Mouse (Mus musculus) liver, embryonic 11.5 days (tissue): ENCODE results near the gene Hnrnph2. TPM values are rescaled to one million over a fixed set of nuclear protein-coding genes. Genes with fewer than 3 reads are reported as not detected.

Experiments used
- ATAC-seq: fragments of 200-750 bp; cut with Nextera tagmentation; replicated peaks from 2 replicates; pipeline ENCODE4 v1.8.0; 2017; ENCODE audit warnings: moderate number of reproducible peaks, mild to moderate bottlenecking, moderate TSS enrichment, moderate library complexity; ENCODE audit not compliant: low FRiP score
- DNase-seq: peaks from one replicate; pipeline ENCODE4 v3.0.0-alpha.2; 2017; ENCODE audit warnings: low spot score
- H3K27ac ChIP-seq: fragments of 300-500 bp; sonication (generic); 2 replicates; pipeline ENCODE4 v1.5.1; 2014; ENCODE audit warnings: mild to moderate bottlenecking, low read depth, low read length, control low read depth
- H3K27me3 ChIP-seq: fragments of 300-500 bp; sonication (generic); replicated peaks from 2 replicates; pipeline ENCODE4 v1.6.1; 2014; ENCODE audit warnings: low read length, mixed read lengths; ENCODE audit not compliant: control insufficient read depth, insufficient read depth
- H3K36me3 ChIP-seq: fragments of 300-500 bp; sonication (generic); 2 replicates; pipeline ENCODE4 v1.6.1; 2014; ENCODE audit warnings: mild to moderate bottlenecking, low read length, moderate library complexity, mixed read lengths; ENCODE audit not compliant: control insufficient read depth, insufficient read depth
- H3K4me1 ChIP-seq: fragments of 300-500 bp; sonication (generic); replicated peaks from 2 replicates; pipeline ENCODE4 v1.6.1; 2014; ENCODE audit warnings: low read length, mixed read lengths; ENCODE audit not compliant: control insufficient read depth, insufficient read depth
- H3K4me2 ChIP-seq: fragments of 300-500 bp; sonication (generic); 2 replicates; pipeline ENCODE4 v1.6.1; 2014; ENCODE audit warnings: mild to moderate bottlenecking, control low read depth, moderate library complexity
- H3K4me3 ChIP-seq: fragments of 300-500 bp; sonication (generic); 2 replicates; pipeline ENCODE4 v1.5.1; 2014; ENCODE audit warnings: low read depth, low read length, control low read depth
- H3K9ac ChIP-seq: fragments of 300-500 bp; sonication (generic); 2 replicates; pipeline ENCODE4 v1.6.1; 2014; ENCODE audit warnings: low read depth, low read length, control low read depth
- H3K9me3 ChIP-seq: fragments of 300-500 bp; sonication (generic); 2 replicates; pipeline ENCODE4 v1.6.1; 2016; ENCODE audit warnings: low read length, inconsistent platforms, mixed read lengths; ENCODE audit not compliant: control insufficient read depth
- WGBS: fragments of 180-500 bp; shearing (Covaris S2); extraction: QIAGEN DNeasy Blood & Tissue Kit; methylation state at CpG from one replicate; pipeline ENCODE4 v1.1.7; 2014; 5-methylcytosine and 5-hydroxymethylcytosine counted together
- polyA plus RNA-seq: library from polyadenylated mRNA; unstranded; fragments of >200 nt; fragmentation: Nextera tagmentation; extraction: Ambion mirVana; gene quantifications from 2 replicates; pipeline ENCODE4 v1.2.1, GENCODE M21; 2014

Hnrnph2 gene
- polyA plus RNA-seq, 1 experiment from 2014 or later, result 134 TPM

DNA sequence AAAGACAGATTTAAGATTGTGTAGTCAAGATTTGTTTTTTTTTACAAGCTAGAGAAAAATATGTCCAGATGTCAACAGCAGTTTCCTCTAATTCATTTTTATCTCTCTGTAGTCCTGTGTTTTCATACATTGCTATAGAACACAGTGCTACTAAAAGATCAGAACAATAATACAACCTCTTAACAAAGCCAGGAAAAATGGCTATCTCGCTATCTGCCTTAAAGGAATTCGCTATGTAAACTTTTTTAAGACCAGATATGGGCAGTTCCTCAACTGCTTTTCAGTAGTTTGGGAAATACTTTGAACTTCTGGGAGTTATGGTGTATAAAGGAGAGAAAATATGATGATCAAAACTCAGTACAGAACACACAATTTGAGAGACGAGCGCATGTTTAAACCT, 22.4 kb downstream of the Hnrnph2 start:
- Histone ChIP-seq H3K27ac (no peak overlapping the region), H3K4me2 (no peak overlapping the region), H3K9me3 (no peaks in the 10 kb centered on the region), H3K4me1 (no peaks in the 10 kb centered on the region), H3K4me3 (no peak overlapping the region), H3K27me3 (no peaks in the 10 kb centered on the region), H3K36me3 (no peaks in the 10 kb centered on the region), H3K9ac (no peak overlapping the region)
- ATAC-seq (no peak), DNase-seq (no peak)
- WGBS, result 81% methylated on average over 4 of the region's 4 CpGs

DNA sequence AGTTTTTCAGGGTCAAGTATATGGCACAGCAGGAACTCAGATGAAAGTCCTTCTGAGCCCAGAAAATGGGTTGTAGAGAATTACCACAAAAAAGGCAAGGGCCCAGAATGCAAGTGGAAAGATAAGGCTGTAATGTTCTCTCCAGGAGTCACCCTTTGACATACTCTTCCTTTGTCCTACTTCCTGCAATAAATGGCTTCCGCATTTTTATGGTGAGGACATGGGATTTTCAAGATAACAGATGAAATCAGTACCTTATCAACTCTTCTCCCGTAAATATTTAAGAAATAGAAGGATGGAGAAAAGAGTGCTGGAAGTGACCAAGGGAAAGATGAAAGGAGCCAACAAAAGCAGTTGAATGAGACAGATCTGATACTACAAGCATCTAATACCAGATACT, 27.2 kb downstream of the Hnrnph2 start:
- ATAC-seq (no peak), DNase-seq (no peak)
- Histone ChIP-seq H3K4me3 (no peak overlapping the region), H3K27ac (no peak overlapping the region), H3K27me3 (no peaks in the 10 kb centered on the region; the same call in 1 of the 2 replicates), H3K36me3 (no peaks in the 10 kb centered on the region), H3K4me1 (no peaks in the 10 kb centered on the region), H3K9ac (no peak overlapping the region), H3K9me3 (no peaks in the 10 kb centered on the region), H3K4me2 (no peak overlapping the region)
- WGBS, result 59% methylated on average over 2 of the region's 2 CpGs

DNA sequence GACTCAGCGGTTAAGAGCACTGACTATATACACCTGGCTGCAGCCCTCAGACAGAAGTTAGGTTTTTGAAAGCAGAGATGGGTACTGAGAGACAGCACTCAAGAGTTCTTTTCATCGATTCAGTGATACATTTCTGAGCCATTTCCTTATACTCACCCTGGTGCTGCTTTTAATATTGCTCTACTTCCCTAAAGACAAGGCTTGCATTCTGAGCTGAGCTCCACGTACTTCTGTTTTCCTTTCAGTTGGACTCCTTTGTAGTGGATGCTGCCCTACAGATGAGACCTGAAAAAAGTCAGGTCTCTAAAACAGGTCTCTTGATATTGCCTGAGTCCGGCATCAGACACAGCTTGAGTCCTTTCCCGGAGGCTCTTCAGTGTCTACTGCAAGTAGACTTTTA, 31.7 kb downstream of the Hnrnph2 start:
- no peak for DNase-seq
- H3K9me3 ChIP-seq, result no peaks in the 10 kb centered on the region
- 79% methylated on average over 5 of the region's 5 CpGs for WGBS
- no peak overlapping the region for H3K27ac ChIP-seq
- H3K27me3 ChIP-seq, result no peaks in the 10 kb centered on the region; the same call in 1 of the 2 replicates
- H3K4me2 ChIP-seq, result no peak overlapping the region
- no peak for ATAC-seq
- H3K4me1 ChIP-seq, result no peaks in the 10 kb centered on the region
- no peaks in the 10 kb centered on the region for H3K36me3 ChIP-seq
- no peak overlapping the region for H3K9ac ChIP-seq
- no peak overlapping the region for H3K4me3 ChIP-seq

DNA sequence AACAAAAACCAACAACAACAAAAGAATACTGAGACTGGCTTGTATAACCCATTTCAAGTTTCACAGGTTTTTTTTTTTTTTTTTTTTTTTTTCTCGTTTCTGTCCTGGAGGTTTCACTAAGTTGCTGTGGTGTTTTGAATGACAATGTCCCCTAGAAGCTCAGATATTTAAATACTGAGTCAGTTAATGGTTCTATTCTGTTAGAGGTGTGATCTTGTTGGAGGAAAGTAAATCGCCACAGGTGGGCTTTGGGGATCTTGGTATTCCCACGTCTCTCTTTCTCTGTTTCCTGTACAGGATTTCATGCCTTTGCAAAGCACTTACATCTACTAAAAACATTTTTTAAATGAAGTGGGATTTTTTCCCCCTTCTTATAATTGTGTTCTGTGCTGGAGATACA, 34.1 kb downstream of the Hnrnph2 start:
- H3K27ac ChIP-seq, result no peak overlapping the region
- H3K4me2 ChIP-seq, result no peak overlapping the region
- no peak overlapping the region for H3K4me3 ChIP-seq
- no peaks in the 10 kb centered on the region for H3K4me1 ChIP-seq
- no peaks in the 10 kb centered on the region for H3K9me3 ChIP-seq
- ATAC-seq, result no peak
- H3K36me3 ChIP-seq, result no peaks in the 10 kb centered on the region
- no peak for DNase-seq
- H3K9ac ChIP-seq, result no peak overlapping the region
- no peaks in the 10 kb centered on the region; the same call in 1 of the 2 replicates for H3K27me3 ChIP-seq
- WGBS, result 61% methylated on average over 3 of the region's 3 CpGs

DNA sequence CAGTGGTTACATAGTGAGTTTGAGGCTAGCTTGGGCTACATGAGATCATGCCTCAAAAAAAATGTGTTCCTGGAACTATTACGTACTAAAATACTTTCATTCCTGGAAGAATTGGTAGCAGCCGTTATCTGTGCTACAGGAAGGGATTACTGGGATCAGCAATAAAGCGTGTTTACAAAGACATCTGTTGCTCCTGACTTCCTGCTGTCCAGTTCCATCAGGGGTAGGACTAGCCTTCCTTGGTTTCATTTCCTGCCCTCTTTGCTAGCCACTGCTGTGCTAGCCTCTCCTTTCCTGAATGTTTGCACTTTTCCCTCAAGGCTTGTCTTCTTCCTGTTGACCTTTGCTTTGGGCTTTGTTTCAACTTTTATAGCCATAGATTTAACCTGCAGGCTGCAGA, 34.9 kb downstream of the Hnrnph2 start:
- 53% methylated on average over 3 of the region's 3 CpGs for WGBS
- H3K27ac ChIP-seq, result no peak overlapping the region
- H3K27me3 ChIP-seq, result no peaks in the 10 kb centered on the region; the same call in 1 of the 2 replicates
- no peaks in the 10 kb centered on the region for H3K4me1 ChIP-seq
- H3K4me3 ChIP-seq, result no peak overlapping the region
- H3K36me3 ChIP-seq, result no peaks in the 10 kb centered on the region
- DNase-seq (no peak), ATAC-seq (no peak)
- H3K9ac ChIP-seq, result no peak overlapping the region
- no peaks in the 10 kb centered on the region for H3K9me3 ChIP-seq
- H3K4me2 ChIP-seq, result no peak overlapping the region

DNA sequence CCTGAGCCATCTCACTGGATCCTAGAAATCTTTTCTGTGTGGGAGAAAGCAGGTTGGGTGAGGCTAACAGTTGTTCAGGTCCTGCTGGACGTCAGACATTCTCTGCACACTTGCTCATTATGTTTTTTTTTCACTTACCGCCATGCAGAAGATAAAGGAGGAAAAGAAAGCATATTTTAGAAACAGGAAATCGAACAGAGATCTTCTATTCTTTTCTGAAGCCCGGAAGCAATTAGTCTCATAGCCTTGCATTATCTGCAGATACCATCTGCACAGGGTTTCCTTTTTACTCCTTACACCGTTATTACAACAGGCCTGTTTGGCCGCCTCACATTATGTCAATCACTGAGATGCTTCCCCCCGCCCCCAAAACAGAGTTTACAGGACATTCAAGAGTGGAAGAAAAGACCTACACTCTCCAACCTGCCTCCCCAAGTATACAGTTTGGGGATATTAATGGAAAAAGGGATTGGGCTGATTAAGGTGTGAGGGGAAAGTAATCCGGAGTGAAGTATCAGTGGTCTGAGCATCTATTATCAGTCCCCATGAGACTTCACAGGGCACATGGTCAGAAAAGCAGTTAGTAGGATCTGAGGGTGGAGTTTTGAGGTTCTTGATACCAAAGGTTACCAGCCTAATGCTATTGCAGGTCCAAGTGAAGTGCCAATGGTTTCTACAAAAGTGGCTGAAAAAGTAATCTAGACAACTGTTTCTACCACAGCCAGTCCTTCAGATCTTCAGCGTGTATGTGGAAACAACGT, 40.2 kb downstream of the Hnrnph2 start:
- DNase-seq (no peak), ATAC-seq (no peak)
- H3K27me3 ChIP-seq, result no peaks in the 10 kb centered on the region
- no peak overlapping the region for H3K27ac ChIP-seq
- no peaks in the 10 kb centered on the region for H3K9me3 ChIP-seq
- H3K9ac ChIP-seq, result no peak overlapping the region
- no peaks in the 10 kb centered on the region for H3K36me3 ChIP-seq
- 41% methylated on average over 10 of the region's 10 CpGs for WGBS
- H3K4me2 ChIP-seq, result no peak overlapping the region
- H3K4me3 ChIP-seq, result no peak overlapping the region
- H3K4me1 ChIP-seq, result no peaks in the 10 kb centered on the region

DNA sequence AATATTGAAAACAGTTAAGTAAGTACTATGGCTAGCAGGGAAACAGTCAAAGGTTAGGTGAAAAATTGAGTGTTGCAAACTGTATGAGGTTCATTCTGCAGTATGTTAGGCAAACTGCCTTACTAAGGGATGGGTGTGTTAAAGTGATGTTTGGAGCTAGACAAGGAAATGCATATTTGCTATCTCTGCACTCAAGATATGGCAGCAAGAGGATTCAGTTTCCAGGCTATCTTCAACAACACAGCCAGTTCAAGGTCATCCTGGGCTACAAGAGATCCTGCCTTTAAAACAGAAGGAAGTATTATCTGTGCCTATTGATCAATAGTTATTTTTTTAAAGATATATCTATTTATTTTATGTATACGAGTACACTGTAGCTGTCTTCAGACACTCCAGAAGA, 45.4 kb downstream of the Hnrnph2 start:
- H3K36me3 ChIP-seq, result no peaks in the 10 kb centered on the region
- DNase-seq (no peak), ATAC-seq (no peak)
- 64% methylated on average over 1 of the region's 1 CpGs for WGBS
- no peaks in the 10 kb centered on the region for H3K27me3 ChIP-seq
- no peak overlapping the region for H3K4me2 ChIP-seq
- no peak overlapping the region for H3K9ac ChIP-seq
- no peak overlapping the region for H3K27ac ChIP-seq
- no peak overlapping the region for H3K4me3 ChIP-seq
- no peaks in the 10 kb centered on the region for H3K9me3 ChIP-seq
- no peaks in the 10 kb centered on the region for H3K4me1 ChIP-seq

DNA sequence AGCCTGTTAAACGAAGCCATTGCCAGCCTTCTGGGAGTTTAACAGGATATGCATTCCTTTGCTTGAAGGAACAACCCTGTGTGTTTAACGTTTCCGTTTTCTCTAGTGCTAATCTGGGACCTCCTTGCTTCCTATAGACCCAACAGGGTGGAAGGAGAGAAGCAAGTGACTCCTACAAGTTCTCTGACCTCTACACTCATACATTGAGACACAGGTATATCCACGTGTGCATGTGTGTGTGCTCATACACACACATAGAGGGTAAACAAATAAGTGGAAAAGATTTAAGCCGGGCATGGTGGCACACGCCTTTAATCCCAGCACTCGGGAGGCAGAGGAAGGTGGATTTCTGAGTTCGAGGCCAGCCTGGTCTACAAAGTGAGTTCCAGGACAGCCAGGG, 46.4 kb downstream of the Hnrnph2 start:
- ATAC-seq (no peak), DNase-seq (no peak)
- Histone ChIP-seq H3K4me2 (no peak overlapping the region), H3K36me3 (no peaks in the 10 kb centered on the region), H3K9me3 (no peaks in the 10 kb centered on the region), H3K4me1 (no peaks in the 10 kb centered on the region), H3K27ac (no peak overlapping the region), H3K9ac (no peak overlapping the region), H3K27me3 (no peaks in the 10 kb centered on the region), H3K4me3 (no peak overlapping the region)
- 52% methylated on average over 8 of the region's 8 CpGs for WGBS

DNA sequence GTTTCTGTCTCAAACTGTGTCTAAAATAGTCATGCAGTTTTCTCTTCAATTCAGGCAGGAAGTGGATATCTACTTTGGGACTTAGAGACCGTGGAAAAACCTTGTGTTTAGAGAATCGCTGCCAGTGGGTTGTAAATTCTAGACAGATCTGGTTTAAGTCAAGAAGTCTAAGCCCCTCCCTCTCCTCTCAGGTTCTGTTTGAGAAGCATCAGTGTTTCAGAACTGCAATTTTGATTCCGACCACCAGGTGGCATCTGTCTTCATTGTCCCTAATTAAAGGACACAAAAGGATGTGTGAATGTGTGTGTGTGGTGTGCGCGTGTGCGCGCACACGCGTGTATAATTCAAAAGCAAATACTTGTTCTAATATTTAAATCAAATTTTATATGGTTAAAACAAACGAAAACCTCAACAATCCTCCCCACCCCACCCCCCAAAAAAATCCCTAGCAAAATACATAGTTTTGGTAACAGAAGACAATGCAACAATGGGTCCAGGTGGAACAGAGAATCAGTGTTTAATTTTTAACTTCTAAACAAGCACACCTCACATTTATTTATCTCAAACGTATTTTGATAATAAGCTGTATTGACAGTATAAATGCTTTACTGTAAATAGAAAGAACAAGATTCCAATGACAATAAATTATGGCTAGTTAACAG, 47.2 kb downstream of the Hnrnph2 start:
- Histone ChIP-seq H3K27me3 (no peaks in the 10 kb centered on the region), H3K4me2 (no peak overlapping the region), H3K4me3 (no peak overlapping the region), H3K9ac (no peak overlapping the region), H3K36me3 (no peaks in the 10 kb centered on the region), H3K9me3 (no peaks in the 10 kb centered on the region), H3K4me1 (no peaks in the 10 kb centered on the region), H3K27ac (no peak overlapping the region)
- peak; percentile 44 for DNase-seq
- no peak; the same call in 1 of the 2 replicates for ATAC-seq
- 15% methylated on average over 11 of the region's 11 CpGs for WGBS
